ENCODE assay signal across 8 mouse cellular contexts in genomic region chr11:62249266-62250037, GRCm38 (mm10). TPM values are rescaled to one million over a fixed set of nuclear protein-coding genes. Genes with fewer than 3 reads are reported as not detected.
DNase-seq lines count a peak whose midpoint lies in the region; ATAC-seq and TF ChIP-seq lines count a peak whose summit lies in the region.

No protein-coding gene starts in this region.

- no peak for TF ChIP-seq CTCF in bone marrow, adult 2 months (IDR thresholded peaks at IDR 0.05; ENCODE audit: control insufficient read depth, insufficient read depth, low read length)
- no peak for TF ChIP-seq CTCF in lung, adult 2 months (IDR thresholded peaks at IDR 0.05; ENCODE audit: insufficient read depth, low read length)

- peak overlapping the region; percentile 100 for H3K4me2 ChIP-seq in forebrain, embryonic 13.5 days

- H3K4me3 ChIP-seq in bone marrow, adult 2 months (replicated peaks; ENCODE audit: control insufficient read depth, low read depth, low read length), result peak overlapping the region; percentile 61
- H3K4me3 ChIP-seq in forebrain, embryonic 13.5 days, result peak overlapping the region; percentile 62
- peak overlapping the region; percentile 71 for H3K4me3 ChIP-seq in lung, adult 2 months (replicated peaks; ENCODE audit: extremely low read depth, low read depth, low read length)

- DNase-seq in right cerebral cortex, adult 2 months (ENCODE audit: low spot score in 2 of 2), result peak; percentile 29 to 40
- DNase-seq in right cerebral cortex, adult 18-20 months, result no peak
- peak; percentile 65 for DNase-seq in kidney, adult 11 months
- DNase-seq in lung, adult 2 months, result peak; percentile 64
- peak; percentile 21 for DNase-seq in ovary, postnatal 14 days (ENCODE audit: low spot score)
- no peak for DNase-seq in spleen, postnatal 4 days (ENCODE audit: low spot score in 2 of 2)

- 13% methylated on average over 35 of the region's 35 CpGs for WGBS in bone marrow, adult 2 months
- WGBS in forebrain, embryonic 13.5 days, result 3% methylated on average over 35 of the region's 35 CpGs
- WGBS in lung, adult 2 months, result 5% methylated on average over 35 of the region's 35 CpGs

- no peaks in the 10 kb centered on the region for H3K36me3 ChIP-seq in forebrain, embryonic 13.5 days (ENCODE audit: poor library complexity, severe bottlenecking)

- H3K9me3 ChIP-seq in forebrain, embryonic 13.5 days (replicated peaks), result no peaks in the 10 kb centered on the region; the same call in 1 of the 2 replicates

- H3K9ac ChIP-seq in forebrain, embryonic 13.5 days, result peak overlapping the region; percentile 66

- ATAC-seq in forebrain, embryonic 13.5 days, result peak; percentile 19; the same call in 1 of the 2 replicates

- H3K27ac ChIP-seq in bone marrow, adult 2 months (ENCODE audit: control insufficient read depth, insufficient read depth, low read depth, low read length, poor library complexity), result no peak overlapping the region
- no peak overlapping the region for H3K27ac ChIP-seq in forebrain, embryonic 13.5 days

- H3K27me3 ChIP-seq in forebrain, embryonic 13.5 days, result peaks cover 48% of the 10 kb centered on the region

- peaks cover 3% of the 10 kb centered on the region for H3K4me1 ChIP-seq in bone marrow, adult 2 months (ENCODE audit: control insufficient read depth, insufficient read depth, low read length)
- peaks cover 20% of the 10 kb centered on the region for H3K4me1 ChIP-seq in forebrain, embryonic 13.5 days
- H3K4me1 ChIP-seq in lung, adult 2 months (ENCODE audit: control insufficient read depth, insufficient read depth, low read length), result peaks cover 3% of the 10 kb centered on the region; the same call in 1 of the 2 replicates

- TF ChIP-seq POLR2A in bone marrow, adult 2 months (IDR thresholded peaks at IDR 0.05; ENCODE audit: borderline replicate concordance, control insufficient read depth, low read depth, low read length), result no peak
- no peak for TF ChIP-seq POLR2A in lung, adult 2 months (IDR thresholded peaks at IDR 0.05; ENCODE audit: borderline replicate concordance, extremely low read depth, low read depth, low read length)

RNA-seq across cellular contexts. Expression of gene Adora2b, which starts 0.7 kb away (rescaled TPM):
- 0.52 TPM in 1 of 2 replicates, not detected in the other for polyA plus RNA-seq in bone marrow, adult 2 months (2011; ENCODE audit: insufficient read depth, insufficient read length, low replicate concordance, missing spikeins)
- 1.6 and 2.8 TPM in 2 replicates for polyA plus RNA-seq in forebrain, embryonic 13.5 days (2015; fragmentation: Nextera tagmentation; extraction: Ambion mirVana)
- 17.3 and 24.6 TPM in 2 replicates for polyA plus RNA-seq in lung, adult 2 months (2012; rRNA removed)

RNA-seq across cellular contexts. Expression of gene Zswim7, which starts 31.7 kb away (rescaled TPM):
- polyA plus RNA-seq in bone marrow, adult 2 months (2011; ENCODE audit: insufficient read depth, insufficient read length, low replicate concordance, missing spikeins), result 7.8 and 8.6 TPM in 2 replicates
- polyA plus RNA-seq in forebrain, embryonic 13.5 days (2015; fragmentation: Nextera tagmentation; extraction: Ambion mirVana), result 10.3 and 11.2 TPM in 2 replicates
- polyA plus RNA-seq in lung, adult 2 months (2012; rRNA removed), result 3.3 and 6.9 TPM in 2 replicates

RNA-seq across cellular contexts. Expression of gene Ttc19, which starts 31.8 kb away (rescaled TPM):
- polyA plus RNA-seq in bone marrow, adult 2 months (2011; ENCODE audit: insufficient read depth, insufficient read length, low replicate concordance, missing spikeins), result 2.6 and 4.2 TPM in 2 replicates
- 22.8 and 23.6 TPM in 2 replicates for polyA plus RNA-seq in forebrain, embryonic 13.5 days (2015; fragmentation: Nextera tagmentation; extraction: Ambion mirVana)
- polyA plus RNA-seq in lung, adult 2 months (2012; rRNA removed), result 3.7 and 6.2 TPM in 2 replicates

Comparison
In these comparisons a context has a peak if more than half of its experiments do, and no peak if none do; other contexts are left out.
1. DNase-seq: peak in right cerebral cortex, adult 2 months (2 of 2), kidney, adult 11 months (single experiment), lung, adult 2 months (single experiment) and ovary, postnatal 14 days (single experiment); none in right cerebral cortex, adult 18-20 months (single experiment) and spleen, postnatal 4 days (0 of 2).
2. Peak in every context shown above with its lines, with median percentiles within 50 percentile points of each other: H3K4me3 ChIP-seq.